Mouse (Mus musculus) erythroblast, embryonic 14.5 days (primary cell): ENCODE measurements at regions not wholly inside any gene's neighbourhood (a gene's known extent, or its start where the extent isn't known, plus 50 kb on each side); places are given as distances from the start of the nearest gene placed in this dataset.

Experiments used
- GATA1 ChIP-seq: IDR thresholded peaks from 2 replicates; pipeline ENCODE4 v1.6.1; 2012; ENCODE audit warnings: low read length, inconsistent platforms, mixed read lengths
- TAL1 ChIP-seq: IDR thresholded peaks from 3 replicates; pipeline ENCODE4 v1.6.1; 2012; ENCODE audit warnings: low read length, inconsistent platforms, mixed read lengths

DNA sequence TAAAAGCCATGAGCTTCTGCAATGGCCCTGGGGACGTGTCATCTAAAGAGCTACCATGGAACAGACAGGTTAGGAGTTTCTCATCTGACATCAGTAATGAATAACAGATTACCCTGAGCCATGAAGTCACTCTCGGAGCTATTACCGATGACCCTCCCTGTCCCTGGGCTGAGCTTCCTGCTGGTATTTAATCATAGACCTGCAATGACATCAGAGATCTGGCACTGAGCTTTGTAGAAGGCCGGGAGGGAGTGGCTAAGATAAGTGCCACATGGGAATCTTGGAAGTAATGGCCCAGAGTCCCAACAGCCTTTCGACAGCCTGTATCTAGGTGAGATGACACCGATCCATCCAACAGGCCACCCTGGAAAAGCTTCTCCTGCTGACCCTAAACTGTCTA, 271.3 kb upstream of the Nfe2l3 start:
- TF ChIP-seq GATA1 = no peak
- TF ChIP-seq TAL1 = no peak
